In the genomic region with DNA sequence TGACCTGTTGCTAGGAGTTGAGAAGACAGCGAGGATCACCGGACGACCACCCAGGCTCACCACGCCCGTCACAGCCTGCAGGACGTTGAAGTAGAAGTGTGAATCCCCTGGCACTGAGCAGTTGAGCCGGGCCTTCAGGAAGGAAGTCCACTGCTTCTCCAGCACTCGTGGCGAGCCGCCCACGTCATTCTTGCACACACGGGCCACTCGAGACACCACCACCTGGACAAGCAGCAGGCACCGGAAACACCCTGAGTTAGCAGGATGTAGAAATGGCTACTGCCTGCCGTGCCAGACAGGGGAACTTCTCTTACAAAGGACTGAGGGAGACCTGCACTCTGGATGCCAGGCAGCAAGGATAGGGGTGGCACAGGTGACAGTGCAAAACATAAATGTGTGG, we compare ENCODE assay signal across 28 mouse cellular contexts. TPM values are rescaled to one million over a fixed set of nuclear protein-coding genes. Genes with fewer than 3 reads are reported as not detected.
A peak's percentile ranks its signal among the peaks of the same experiment; 100 is the strongest.
DNase-seq lines count a peak whose midpoint lies in the region; ATAC-seq lines count a peak whose summit lies in the region.
"Had no signal": no experiment of that assay in that cellular context is flagged by ENCODE, and none has a peak within 500 bp of the region (broad histone marks: within the 10 kb centered on the region; RNA-seq: fewer than 3 reads in every experiment).

No protein-coding gene starts in this region.

- WGBS in liver, embryonic 12.5 days (ENCODE audit: insufficient replicate concordance) = 55% methylated on average over 15 of the region's 15 CpGs

- H3K4me3 ChIP-seq in liver, embryonic 12.5 days = no peak overlapping the region
- H3K4me3 ChIP-seq: embryonic facial prominence, embryonic 12.5 days; heart, embryonic 12.5 days; hindbrain, embryonic 15.5 days had no signal

- H3K36me3 ChIP-seq in liver, embryonic 12.5 days = peaks cover 14% of the 10 kb centered on the region
- H3K36me3 ChIP-seq: embryonic facial prominence, embryonic 12.5 days; heart, embryonic 12.5 days had no signal

- no peak overlapping the region for H3K27ac ChIP-seq in liver, embryonic 12.5 days
- H3K27ac ChIP-seq: embryonic facial prominence, embryonic 12.5 days; hindbrain, embryonic 15.5 days had no signal

- 0 out of 2 replicates have a peak overlapping the region, but pooled peaks have one; percentile 8 for H3K9ac ChIP-seq in liver, embryonic 12.5 days
- H3K9ac ChIP-seq: embryonic facial prominence, embryonic 12.5 days; heart, embryonic 12.5 days; hindbrain, embryonic 15.5 days had no signal

- no peak overlapping the region for H3K4me2 ChIP-seq in liver, embryonic 12.5 days
- H3K4me2 ChIP-seq: embryonic facial prominence, embryonic 12.5 days; heart, embryonic 12.5 days; hindbrain, embryonic 15.5 days had no signal

- peak; percentile 22 for DNase-seq in cerebellum, adult 11 months
- no peak for DNase-seq in cerebellum, adult 9-10 months
- DNase-seq in cerebellum, postnatal 25 days = peak; percentile 58 to 67
- DNase-seq in liver = no peak
- DNase-seq in left cerebral cortex, adult 11 months (ENCODE audit: low spot score) = no peak
- DNase-seq: adrenal gland, postnatal 36 days; gastrocnemius, postnatal 25 days; heart, postnatal 4 days; kidney, adult 2 months; kidney, postnatal 4 days; lung, adult 18-20 months; lung, postnatal 4 days; midbrain, embryonic 14.5 days; right cerebral cortex, postnatal 4 days; thymus, postnatal 4 days had no signal

- no peaks in the 10 kb centered on the region for H3K9me3 ChIP-seq in liver, embryonic 12.5 days (replicated peaks)
- H3K9me3 ChIP-seq: hindbrain, embryonic 15.5 days had no signal

- no peak for ATAC-seq in cerebellum, adult (ENCODE audit: insufficient number of reproducible peaks, low FRiP score, low TSS enrichment)
- no peak for ATAC-seq in liver, embryonic 12.5 days
- 0 out of 2 replicates have a peak, but pooled peaks have one; percentile 9 for ATAC-seq in megakaryocyte progenitor cell, adult 5-6 weeks (replicated peaks; ENCODE audit: poor library complexity)
- ATAC-seq: forebrain, embryonic 14.5 days; lung, postnatal 0 days; Patski had no signal

- peaks cover 19% of the 10 kb centered on the region for H3K4me1 ChIP-seq in liver, embryonic 12.5 days

- H3K27me3 ChIP-seq in liver, embryonic 12.5 days (replicated peaks) = peaks cover 20% of the 10 kb centered on the region

RNA-seq across cellular contexts. Expression of gene Lrg1, which starts 6.4 kb away (rescaled TPM):
- polyA plus RNA-seq in liver, embryonic 12.5 days (2016; fragmentation: Nextera tagmentation; extraction: Ambion mirVana) = 0.27 and 0.48 TPM in 2 replicates
- 1.6 and 3.6 TPM in 2 replicates for total RNA-seq in megakaryocyte progenitor cell, adult 5-6 weeks (2015)
- total RNA-seq in megakaryocyte progenitor cell, adult 5-6 weeks (2017) = 1.4 and 4.7 TPM in 2 replicates
- total RNA-seq: MEL; monocyte, adult 5-6 weeks had no signal
- polyA plus RNA-seq: forebrain, embryonic 14.5 days; heart, embryonic 12.5 days; intestine, embryonic 14.5 days; stomach, embryonic 14.5 days had no signal

RNA-seq across cellular contexts. Expression of gene Plin5, which starts 10.8 kb away (rescaled TPM):
- 0.25 and 0.38 TPM in 2 replicates for polyA plus RNA-seq in liver, embryonic 12.5 days (2016; fragmentation: Nextera tagmentation; extraction: Ambion mirVana)
- total RNA-seq in megakaryocyte progenitor cell, adult 5-6 weeks (2015) = 0.17 TPM in 1 of 2 replicates, not detected in the other
- total RNA-seq in megakaryocyte progenitor cell, adult 5-6 weeks (2017) = 0.14 TPM in 1 of 2 replicates, not detected in the other
- total RNA-seq: MEL; monocyte, adult 5-6 weeks had no signal

RNA-seq across cellular contexts. Expression of gene Sema6b, which starts 11.9 kb away (rescaled TPM):
- polyA plus RNA-seq in liver, embryonic 12.5 days (2016; fragmentation: Nextera tagmentation; extraction: Ambion mirVana) = 1.5 and 1.7 TPM in 2 replicates
- 1.8 and 2.2 TPM in 2 replicates for total RNA-seq in megakaryocyte progenitor cell, adult 5-6 weeks (2015)
- total RNA-seq in megakaryocyte progenitor cell, adult 5-6 weeks (2017) = 3.2 and 4.9 TPM in 2 replicates

RNA-seq across cellular contexts. Expression of gene Plin4, which starts 18.6 kb away (rescaled TPM):
- polyA plus RNA-seq in liver, embryonic 12.5 days (2016; fragmentation: Nextera tagmentation; extraction: Ambion mirVana) = 0.05 and 0.06 TPM in 2 replicates
- not detected in 2 replicates for total RNA-seq in megakaryocyte progenitor cell, adult 5-6 weeks (2015)
- total RNA-seq in megakaryocyte progenitor cell, adult 5-6 weeks (2017) = not detected in 2 replicates
- total RNA-seq: monocyte, adult 5-6 weeks had no signal

RNA-seq across cellular contexts. Expression of gene Tnfaip8l1, which starts 34.0 kb away (rescaled TPM):
- polyA plus RNA-seq in liver, embryonic 12.5 days (2016; fragmentation: Nextera tagmentation; extraction: Ambion mirVana) = 3.7 TPM in 2 replicates
- 1.5 and 2.2 TPM in 2 replicates for total RNA-seq in megakaryocyte progenitor cell, adult 5-6 weeks (2015)
- 0.91 and 2.8 TPM in 2 replicates for total RNA-seq in megakaryocyte progenitor cell, adult 5-6 weeks (2017)
- total RNA-seq: monocyte, adult 5-6 weeks had no signal

Comparison
In these comparisons a context has a peak if more than half of its experiments do, and no peak if none do; other contexts are left out.
1. DNase-seq: peak in cerebellum, adult 11 months (single experiment) and cerebellum, postnatal 25 days (2 of 2); none in cerebellum, adult 9-10 months (single experiment), liver (single experiment) and left cerebral cortex, adult 11 months (single experiment).